Mouse (Mus musculus): ENCODE results near the gene Ciita.

The Ciita gene

DNA sequence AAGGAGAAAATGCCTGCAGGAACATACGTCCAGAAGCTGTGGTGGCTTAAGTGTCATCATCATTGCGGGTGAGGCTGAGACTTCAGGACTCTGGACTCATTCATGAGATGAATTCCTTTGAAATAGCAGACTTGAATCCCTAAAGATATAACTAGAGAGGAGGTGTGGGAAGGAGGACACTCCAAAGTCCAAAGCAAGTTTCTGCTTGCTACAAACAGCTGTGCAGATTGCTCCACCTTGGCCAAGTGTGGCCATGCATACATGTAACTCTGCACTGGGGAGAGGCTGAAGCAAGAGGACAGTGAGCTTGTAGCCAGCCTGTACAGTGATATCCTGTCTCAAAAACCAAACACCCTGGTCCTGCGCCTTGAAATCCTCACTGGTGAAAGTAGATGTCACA is 7.9 kb upstream of the Ciita start:
- intact Hi-C loops (cut with DNase I): no loop called here

DNA sequence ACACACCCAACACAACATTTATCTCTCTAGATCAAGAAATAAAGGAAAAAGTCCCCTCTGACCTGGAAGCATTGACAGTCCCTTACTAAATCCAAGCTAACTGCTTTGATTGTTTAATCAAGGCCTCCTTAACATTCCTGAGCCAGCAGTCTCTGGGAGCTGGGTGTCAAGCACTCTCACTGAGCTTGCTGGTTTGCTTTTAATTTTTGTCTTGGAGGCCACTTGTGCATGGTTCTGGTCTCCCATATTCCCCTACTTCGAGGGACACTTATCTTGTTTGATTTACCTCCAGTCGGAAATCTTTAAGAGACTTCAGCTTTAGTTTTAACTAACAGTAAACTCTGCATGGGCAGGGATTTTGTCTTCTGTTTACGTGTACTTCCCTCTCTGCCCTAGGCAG is 4.9 kb upstream of the Ciita start:
- intact Hi-C loops (cut with DNase I): no loop called here

DNA sequence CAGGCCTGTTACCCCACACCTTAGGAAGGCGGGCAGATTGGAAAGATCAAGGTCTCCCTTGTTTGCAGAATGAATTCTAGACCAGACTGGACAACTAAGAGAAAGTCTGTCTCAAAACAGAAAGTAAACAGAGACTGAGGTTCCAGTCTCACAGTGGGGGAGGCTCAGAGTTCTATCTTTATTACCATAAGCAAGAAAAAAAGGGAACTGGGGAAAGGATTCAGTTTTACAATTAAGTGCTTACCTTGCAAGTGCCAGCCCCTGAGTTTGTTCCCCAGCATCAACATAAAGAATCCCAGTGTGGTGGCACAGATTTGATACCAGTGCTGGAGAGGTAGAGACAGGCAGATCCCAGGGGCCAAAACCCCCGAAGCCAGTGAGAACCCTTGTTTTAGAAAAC is 3.9 kb upstream of the Ciita start:
- intact Hi-C loops (cut with DNase I): no loop called here

DNA sequence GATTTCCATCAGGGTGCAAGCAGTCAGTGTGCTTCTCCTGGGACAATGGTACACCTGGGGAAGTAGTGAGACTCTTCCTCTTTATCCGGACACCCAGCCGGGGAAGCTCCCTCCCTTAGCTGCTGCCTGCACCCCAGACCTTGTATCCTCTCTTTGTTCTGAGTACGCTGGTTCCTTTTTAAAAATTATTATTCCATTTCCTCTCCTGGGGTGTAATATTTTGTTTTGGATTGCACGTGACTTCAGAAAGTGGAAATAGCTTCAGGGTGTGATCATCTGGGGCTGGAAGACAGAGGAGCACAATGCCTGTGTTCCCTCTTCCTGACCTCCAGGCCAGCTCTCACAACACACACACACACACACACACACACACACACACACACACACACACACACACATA is 2.5 kb downstream of the Ciita start:
- intact Hi-C loops (cut with DNase I): no loop called here

DNA sequence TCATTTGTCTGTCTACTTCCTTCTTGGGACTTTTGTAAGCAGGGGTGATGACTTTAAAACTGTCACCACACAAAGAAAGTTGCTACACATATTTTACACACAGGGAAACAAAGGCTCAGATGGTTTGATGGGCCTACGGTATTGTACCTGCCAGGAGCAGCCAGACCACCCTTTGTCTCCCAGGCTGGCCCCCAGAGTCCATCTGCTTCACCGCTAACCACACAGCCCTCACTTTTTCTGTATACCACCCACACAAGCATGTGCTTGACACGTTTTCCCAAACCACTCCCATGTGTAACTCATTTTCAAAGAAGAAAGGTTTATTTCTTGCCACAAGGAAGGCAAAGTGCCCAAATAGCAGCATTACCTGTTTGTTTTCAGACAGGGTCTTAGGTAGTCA is 7.1 kb downstream of the Ciita start:
- intact Hi-C loops (cut with DNase I): no loop called here

DNA sequence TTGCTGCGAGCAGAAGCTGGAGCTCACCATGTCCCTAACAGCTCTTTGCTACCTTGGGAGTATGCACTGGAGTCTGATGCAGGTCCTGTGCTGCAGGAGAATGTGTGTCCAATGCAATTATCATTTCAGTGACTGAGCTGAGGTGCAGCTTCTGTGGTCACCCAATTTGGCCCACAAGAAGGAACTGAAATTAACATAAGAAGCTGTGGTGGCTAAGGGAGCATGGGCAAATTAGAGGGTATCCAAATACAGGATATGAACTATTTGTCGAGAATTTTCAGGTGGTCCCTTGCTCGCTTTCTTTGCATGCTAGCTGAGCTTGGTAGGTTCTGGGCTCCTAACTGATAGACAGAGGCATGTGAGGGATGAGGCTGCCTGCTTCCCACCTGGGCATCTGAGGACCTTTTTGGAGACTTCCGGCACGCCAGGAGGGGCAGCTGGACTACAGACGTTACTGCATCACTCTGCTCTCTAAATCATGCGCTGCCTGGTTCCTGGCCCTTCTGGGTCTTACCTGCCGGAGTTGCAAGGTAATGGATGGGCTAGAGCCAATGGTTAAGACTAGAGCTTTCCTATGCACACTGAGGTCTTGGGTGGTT is 8.1 kb downstream of the Ciita start:
- intact Hi-C loops (cut with DNase I): no loop called here

DNA sequence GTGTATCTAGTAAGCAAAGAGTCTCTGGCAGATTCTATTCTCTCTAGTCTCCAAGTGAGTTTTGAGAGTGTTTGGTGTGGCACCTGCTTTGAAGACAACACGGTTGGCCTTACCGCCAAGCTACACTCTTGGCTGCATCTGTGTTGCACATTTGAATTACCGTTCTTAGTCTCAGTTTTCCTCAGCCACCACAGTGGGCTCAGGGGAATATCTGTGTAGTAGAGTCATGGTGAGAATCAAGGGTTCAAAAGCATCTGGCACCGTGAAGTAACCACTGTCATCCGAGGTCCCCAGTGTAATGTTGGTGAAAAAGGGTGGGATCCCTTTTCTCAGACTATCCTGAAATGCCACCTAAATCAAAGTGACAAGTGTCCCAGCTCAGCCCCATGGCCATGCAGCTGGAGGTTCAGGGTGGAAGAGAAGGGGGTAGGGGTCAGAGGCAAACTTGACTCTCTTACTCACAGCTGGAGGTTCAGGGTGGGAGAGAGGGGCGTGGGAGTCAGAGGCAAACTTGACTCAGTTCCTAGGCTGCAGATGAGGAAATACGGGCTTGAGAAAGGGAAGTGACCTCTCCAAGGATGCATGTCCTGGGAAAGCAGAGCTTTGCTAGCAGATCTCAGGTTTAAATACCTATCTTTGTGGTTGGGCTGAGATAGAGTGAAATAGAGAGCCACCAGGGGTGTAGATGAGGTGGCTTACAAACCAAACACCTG is 9.1 kb downstream of the Ciita start:
- intact Hi-C loops (cut with DNase I): no loop called here

DNA sequence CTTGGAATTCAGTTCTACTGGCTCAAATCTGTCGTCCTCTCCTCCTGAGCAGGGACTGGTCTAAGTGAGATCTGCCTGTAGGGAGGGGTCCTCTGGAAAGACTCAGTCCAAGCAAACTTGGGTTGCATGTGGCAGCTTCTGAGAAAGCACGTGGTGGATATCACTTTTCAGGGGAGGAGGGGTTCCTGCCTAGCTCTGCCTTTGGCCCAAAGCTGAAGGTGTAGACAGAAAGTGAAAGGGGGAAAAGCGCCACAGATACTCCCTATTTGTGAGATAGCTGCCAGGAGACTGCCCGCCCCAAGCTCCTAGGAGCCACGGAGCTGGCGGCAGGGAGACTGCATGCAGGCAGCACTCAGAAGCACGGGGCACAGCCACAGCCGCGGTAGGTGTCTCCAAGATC is 9.6 kb downstream of the Ciita start:
- intact Hi-C loops (cut with DNase I): no loop called here

DNA sequence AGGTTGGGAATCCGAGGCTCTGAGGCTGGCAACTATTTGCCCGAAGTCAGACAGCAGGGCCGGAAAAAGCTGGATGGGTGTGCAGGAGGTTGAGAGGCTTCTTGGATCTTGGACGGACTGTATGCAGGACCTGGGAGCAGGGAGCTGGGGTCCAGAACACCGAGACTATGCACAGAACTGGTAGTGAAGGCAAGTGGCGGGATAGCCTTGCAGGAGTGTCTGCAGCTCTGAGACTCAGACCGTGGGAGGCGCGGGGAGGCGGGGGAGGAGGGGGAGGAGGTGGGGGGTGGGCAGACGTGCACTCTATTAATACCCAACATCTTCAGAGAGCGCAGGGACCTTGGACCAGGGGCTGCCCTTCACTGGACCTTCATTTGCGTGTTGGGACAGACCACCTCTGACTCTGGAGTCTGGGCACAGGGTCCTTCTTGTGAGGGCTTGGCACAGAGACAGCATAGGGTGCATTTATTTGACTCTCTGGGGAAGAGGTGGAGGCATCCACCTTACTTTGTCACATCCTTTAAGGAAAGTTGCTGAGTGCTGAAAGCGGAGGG is 10.1 kb downstream of the Ciita start:
- intact Hi-C loops (cut with DNase I): no loop called here

DNA sequence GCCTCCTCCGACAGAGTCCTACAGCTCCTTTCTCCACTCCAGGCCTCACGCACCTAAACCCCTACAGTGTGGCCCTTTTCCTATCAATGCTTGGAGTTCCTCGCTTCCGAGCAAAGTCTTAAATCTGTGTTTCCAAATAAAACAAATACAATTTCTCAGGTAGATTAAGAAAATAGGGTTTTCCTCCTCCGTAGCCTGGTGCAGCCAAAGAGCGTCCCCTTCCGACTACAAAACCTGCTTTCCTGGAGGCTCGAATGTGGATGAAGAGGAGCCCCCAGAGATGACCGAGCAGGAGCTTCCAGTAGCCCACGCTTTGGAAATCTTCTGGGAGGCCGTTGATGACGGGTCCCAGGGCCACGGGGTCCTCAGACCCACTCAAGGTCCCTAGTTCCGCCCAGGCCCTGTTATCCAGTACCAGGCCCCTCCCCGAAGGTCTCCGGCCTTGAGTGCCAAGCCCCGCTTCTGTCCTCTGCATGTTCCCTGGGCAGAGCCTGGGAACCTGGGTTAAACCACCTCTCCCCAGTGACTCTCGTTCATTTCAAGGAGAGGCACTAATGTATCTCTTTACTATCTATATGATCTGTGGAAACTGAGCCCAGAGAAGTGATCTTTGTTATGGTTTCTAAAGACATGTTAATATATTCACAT is 10.8 kb downstream of the Ciita start:
- intact Hi-C loops (cut with DNase I): no loop called here

DNA sequence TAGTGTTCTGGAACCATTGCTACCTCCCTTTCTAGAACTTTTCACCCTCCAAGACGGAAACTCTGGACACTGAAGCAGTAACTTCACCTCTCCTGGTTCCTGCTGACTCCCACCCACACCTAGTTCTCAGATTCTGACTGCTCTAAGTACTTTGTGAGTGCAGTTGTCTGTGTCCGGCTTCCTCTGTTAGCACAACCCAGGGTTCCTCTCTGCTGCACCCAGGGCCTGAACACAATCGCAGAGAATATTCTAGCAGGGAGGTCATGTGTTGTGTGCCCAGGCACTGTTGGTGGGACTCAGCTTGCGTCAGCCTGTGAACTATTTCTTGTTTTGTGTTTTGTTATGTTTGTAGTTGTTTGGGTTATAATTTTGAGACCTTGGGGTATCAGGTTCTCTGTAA is 11.9 kb downstream of the Ciita start:
- intact Hi-C loops (cut with DNase I): no loop called here

DNA sequence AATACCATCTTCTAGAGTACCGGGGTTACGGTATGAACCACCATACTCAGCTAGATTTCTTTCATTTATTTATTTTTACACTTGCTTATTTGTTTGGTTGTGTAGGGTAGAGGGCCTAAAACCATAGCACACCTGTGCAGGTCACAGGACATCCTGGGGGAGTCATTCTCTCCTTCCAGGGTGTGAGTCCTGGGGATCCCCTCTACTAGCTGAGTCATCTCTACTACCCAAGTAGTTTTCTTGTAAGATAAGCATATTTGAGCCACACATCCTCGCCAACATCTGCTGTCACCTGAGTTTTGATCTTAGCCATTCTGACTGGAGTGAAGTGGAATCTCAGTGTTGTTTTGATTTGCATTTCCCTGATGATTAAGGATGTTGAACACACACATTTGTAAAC is 12.7 kb downstream of the Ciita start:
- intact Hi-C loops (cut with DNase I): no loop called here

DNA sequence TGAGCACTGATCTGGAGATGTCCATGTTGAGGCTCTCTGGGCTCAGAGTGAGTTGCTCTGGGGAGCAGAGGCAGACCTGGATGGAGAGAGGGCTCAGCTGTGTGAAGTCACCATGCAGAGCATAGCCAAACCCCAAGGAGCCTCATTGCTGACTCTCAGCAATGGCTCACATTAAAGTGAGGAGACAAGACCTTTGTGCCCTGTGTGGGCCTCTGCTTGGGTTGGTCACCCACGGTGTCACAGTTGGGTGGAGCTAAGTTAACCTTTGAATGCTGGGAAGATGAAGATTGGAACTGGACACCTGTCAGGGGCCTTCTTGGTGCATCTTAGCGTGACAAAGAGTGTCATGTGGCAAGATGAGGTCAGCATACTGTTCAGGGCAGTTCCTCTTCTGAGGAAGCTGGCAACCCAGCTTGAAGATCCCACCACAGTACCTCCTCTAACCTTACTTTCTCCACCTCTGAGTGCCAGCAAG is 16.0 kb downstream of the Ciita start:
- intact Hi-C loops (cut with DNase I): no loop called here

DNA sequence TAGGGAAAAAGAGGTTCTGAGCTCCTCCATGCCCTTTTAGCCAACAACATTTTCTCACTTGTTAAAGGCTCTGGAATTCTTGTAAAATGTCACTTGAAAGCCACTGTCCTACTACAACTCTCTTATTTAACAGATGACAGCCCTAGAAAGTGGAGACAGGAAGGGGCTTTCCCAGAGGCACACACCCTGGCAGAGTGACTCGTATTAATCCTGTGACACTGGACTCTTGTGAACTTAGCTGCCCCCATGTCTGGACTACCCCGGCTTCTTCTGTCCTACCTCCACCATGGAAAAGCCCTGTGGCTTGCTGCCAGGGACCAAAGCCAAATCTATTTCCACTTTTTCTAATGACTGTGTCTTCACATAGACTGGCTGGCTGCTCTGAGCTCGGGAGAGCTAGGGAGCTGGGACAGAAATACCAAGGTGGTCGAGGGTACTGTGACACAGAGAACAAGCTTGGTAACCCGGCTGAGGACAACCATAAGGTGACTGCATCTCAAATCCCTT is 18.3 kb downstream of the Ciita start:
- intact Hi-C loops (cut with DNase I): no loop called here

DNA sequence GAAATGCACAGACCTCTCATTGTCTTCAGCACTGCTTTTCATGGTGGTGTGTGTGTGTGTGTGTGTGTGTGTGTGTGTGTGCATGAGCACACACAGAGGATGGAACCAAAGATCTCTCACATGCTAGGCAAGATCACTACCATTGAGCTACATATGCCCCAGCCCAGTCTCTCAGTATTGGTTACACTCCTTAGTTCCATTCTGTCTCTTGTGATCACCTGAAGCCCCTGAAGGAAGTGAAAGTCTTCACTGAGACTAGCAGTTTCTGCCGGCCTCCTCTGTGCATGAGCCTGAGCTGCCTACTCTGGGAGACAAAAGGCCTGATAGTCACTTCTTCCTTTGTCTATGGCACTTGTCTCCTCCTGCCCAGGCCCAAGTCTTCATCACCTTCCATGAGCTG is 19.3 kb downstream of the Ciita start:
- intact Hi-C loops (cut with DNase I): no loop called here

DNA sequence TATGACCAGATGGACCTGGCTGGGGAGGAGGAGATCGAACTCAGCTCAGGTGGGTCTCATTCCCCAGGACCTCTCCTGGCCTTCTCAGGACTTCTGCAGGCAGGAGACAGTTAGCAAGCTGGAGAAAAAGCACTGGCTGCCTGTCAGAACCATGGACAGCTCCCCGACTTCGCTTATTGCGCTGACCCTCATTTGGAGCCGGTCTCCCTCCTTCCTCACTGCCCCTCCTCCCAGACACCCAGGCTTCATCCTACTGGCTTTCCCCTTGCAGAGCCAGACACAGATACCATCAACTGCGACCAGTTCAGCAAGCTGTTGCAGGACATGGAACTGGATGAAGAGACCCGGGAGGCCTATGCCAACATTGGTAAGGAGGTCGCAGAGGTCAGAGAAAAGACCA is 22.0 kb downstream of the Ciita start:
- intact Hi-C loops (cut with DNase I): no loop called here

DNA sequence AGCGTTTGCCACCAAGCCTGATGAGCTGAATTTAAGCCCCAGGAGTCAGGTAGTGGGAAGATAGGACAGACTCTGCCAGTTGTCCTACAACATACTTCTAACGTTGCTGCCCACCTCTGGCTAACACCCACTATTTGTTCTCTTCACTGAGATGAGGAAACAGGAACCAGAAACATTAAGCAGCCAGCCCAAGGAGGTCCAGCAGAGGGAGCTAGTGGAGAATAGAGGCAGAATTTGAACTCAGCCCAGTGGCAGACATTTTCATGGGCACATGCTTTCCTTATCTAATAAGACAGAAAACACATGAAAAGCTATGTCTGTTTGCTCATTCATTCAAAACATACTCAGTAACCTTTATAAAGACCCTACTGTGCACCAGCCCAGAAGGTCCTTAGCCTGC is 23.2 kb downstream of the Ciita start:
- intact Hi-C loops (cut with DNase I): no loop called here

DNA sequence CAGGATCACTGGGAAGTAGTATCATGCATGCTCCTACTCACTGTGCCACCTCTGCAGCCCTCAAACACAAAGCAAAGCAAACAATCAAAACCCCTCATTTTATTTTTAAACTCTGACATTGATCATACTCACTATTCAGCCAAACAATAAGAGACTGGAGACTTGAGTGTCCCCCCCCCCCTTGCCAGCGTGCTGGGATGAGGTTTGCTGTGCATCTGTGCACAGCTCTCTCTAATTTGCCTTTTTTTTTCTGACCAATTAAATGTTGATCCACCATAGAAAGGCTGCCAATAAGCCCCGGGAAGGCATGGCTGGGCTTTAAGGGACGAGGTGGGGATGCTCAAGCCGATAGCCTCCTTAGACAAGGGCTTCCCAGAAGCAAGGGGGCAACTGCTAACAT is 27.6 kb downstream of the Ciita start:
- intact Hi-C loops (cut with DNase I): no loop called here

DNA sequence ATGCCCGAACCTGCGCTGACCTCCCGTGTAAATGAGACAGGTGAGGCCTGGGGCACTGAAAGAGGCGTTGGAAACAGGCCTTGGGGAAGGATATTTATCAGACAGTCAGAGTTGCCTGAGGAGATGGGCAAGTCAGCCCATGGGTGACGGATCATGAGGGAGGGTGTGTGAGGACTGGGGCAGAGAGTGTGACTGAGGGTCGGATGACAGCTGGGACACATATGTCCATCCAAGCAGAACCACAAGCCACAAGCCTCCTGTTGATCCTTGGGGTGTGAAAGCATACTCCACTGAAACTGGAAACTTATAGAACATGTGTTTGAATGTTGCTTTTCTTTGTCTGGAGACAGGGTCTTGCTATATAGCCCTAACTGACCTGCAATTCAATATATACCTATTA is 28.8 kb downstream of the Ciita start:
- intact Hi-C loops (cut with DNase I): no loop called here

DNA sequence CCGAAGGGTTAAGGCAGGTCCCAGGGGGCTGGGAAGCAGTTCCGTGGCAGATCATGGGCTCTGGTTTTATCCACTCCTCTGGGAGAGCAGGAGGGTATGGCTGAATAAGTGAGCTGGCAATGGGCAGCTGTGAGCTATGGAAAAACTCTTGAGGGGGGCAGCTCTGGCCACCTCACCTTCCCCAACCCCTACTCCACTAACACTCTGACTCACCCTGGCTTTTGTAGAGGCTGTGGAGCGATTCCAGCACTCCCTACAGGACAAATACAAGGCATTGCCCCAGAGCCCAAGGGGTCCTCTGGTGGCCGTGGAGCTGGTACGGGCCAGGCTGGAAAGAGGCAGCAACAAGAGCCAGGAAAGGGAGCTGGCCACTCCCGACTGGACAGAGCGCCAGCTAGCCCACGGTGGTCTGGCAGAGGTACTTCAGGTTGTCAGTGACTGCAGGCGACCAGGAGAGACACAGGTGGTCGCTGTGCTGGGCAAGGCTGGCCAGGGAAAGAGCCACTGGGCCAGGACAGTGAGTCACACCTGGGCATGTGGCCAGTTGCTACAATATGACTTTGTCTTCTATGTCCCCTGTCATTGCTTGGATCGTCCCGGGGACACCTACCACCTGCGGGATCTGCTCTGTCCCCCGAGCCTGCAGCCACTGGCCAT is 30.7 kb downstream of the Ciita start:
- intact Hi-C loops (cut with DNase I): no loop called here

DNA sequence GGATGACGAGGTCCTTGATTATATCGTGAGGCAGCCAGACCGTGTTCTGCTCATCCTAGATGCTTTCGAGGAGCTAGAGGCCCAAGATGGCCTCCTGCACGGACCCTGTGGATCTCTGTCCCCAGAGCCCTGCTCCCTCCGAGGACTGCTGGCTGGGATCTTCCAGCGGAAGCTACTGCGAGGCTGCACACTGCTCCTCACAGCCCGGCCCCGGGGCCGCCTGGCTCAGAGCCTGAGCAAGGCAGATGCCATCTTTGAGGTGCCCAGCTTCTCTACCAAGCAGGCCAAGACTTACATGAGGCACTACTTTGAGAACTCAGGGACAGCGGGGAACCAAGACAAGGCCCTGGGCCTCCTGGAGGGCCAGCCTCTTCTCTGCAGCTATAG is 31.3 kb downstream of the Ciita start:
- intact Hi-C loops (cut with DNase I): no loop called here

Measured in adrenal gland (tissue).